8 mouse cellular contexts compared by ENCODE assay signal in genomic region chr5:114091057-114091807, GRCm38 (mm10). TPM values are rescaled to one million over a fixed set of nuclear protein-coding genes. Genes with fewer than 3 reads are reported as not detected.
A peak's percentile ranks its signal among the peaks of the same experiment; 100 is the strongest.
DNase-seq lines count a peak whose midpoint lies in the region; ATAC-seq and TF ChIP-seq lines count a peak whose summit lies in the region.

Gene Svop (minus strand): TSS chr5:114091570.

- peak within 1 kb of the TSS; percentile 63 for H3K4me2 ChIP-seq in forebrain, embryonic 16.5 days (ENCODE audit: low read length)

- H3K27ac ChIP-seq in forebrain, embryonic 16.5 days (ENCODE audit: low read length), result peak within 1 kb of the TSS; percentile 93
- peak within 1 kb of the TSS; percentile 99 for H3K27ac ChIP-seq in layer of hippocampus, adult 2 months
- H3K27ac ChIP-seq in olfactory bulb, adult 2 months (ENCODE audit: insufficient read depth, low read depth, low read length), result peak within 1 kb of the TSS; percentile 95

- peak; percentile 86 for DNase-seq in ES-CJ7 (ENCODE audit: low read depth, low spot score)
- DNase-seq in cerebellum, adult 11-12 months, result peak; percentile 90
- DNase-seq in heart, postnatal 4 days, result peak; percentile 89
- peak; percentile 74 to 79 for DNase-seq in layer of hippocampus, adult 2 months (ENCODE audit: low spot score in 2 of 2)
- DNase-seq in lung, adult 2 months, result peak; percentile 58
- peak; percentile 42 for DNase-seq in thymus, postnatal 25 days

- no peak for TF ChIP-seq POLR2A in lung, adult 2 months (IDR thresholded peaks at IDR 0.05; ENCODE audit: borderline replicate concordance, extremely low read depth, low read depth, low read length)
- TF ChIP-seq POLR2A in olfactory bulb, adult 2 months (IDR thresholded peaks at IDR 0.05; ENCODE audit: insufficient read depth, low read depth, low read length), result peak; percentile 70

- 2% methylated on average over 40 of the region's 40 CpGs for WGBS in forebrain, embryonic 16.5 days
- WGBS in lung, adult 2 months, result 3% methylated on average over 40 of the region's 40 CpGs
- WGBS in olfactory bulb, adult 2 months, result 1% methylated on average over 40 of the region's 40 CpGs

- peaks cover 22% of the 10 kb centered on the region for H3K4me1 ChIP-seq in forebrain, embryonic 16.5 days (replicated peaks; ENCODE audit: control insufficient read depth, insufficient read depth, low read length)
- H3K4me1 ChIP-seq in lung, adult 2 months (ENCODE audit: control insufficient read depth, insufficient read depth, low read length), result no peaks in the 10 kb centered on the region
- peaks cover 14% of the 10 kb centered on the region for H3K4me1 ChIP-seq in olfactory bulb, adult 2 months (ENCODE audit: control insufficient read depth, insufficient read depth, low read length)

- ATAC-seq in forebrain, embryonic 16.5 days, result peak; percentile 90

- TF ChIP-seq CTCF in layer of hippocampus, adult 2 months (conservative IDR thresholded peaks at IDR 0.05), result no peak; the same call in 1 of the 2 replicates
- no peak for TF ChIP-seq CTCF in lung, adult 2 months (IDR thresholded peaks at IDR 0.05; ENCODE audit: insufficient read depth, low read length)
- 0 out of 2 replicates have a peak, but pooled peaks have one; percentile 17 for TF ChIP-seq CTCF in olfactory bulb, adult 2 months (IDR thresholded peaks at IDR 0.05; ENCODE audit: insufficient read depth, low read depth, low read length)

- peak within 1 kb of the TSS; percentile 79 for H3K4me3 ChIP-seq in forebrain, embryonic 16.5 days (replicated peaks; ENCODE audit: low read length)
- H3K4me3 ChIP-seq in layer of hippocampus, adult 2 months, result peak within 1 kb of the TSS; percentile 80
- H3K4me3 ChIP-seq in lung, adult 2 months (replicated peaks; ENCODE audit: extremely low read depth, low read depth, low read length), result no peak within 1 kb of the TSS
- H3K4me3 ChIP-seq in olfactory bulb, adult 2 months (ENCODE audit: insufficient read depth, low read depth, low read length), result peak within 1 kb of the TSS; percentile 83

- no peaks in the 10 kb centered on the region for H3K27me3 ChIP-seq in forebrain, embryonic 16.5 days (replicated peaks; ENCODE audit: control insufficient read depth, insufficient read depth, low read length)

- no peaks in the 10 kb centered on the region for H3K36me3 ChIP-seq in forebrain, embryonic 16.5 days (ENCODE audit: control insufficient read depth, insufficient read depth)

- no peaks in the 10 kb centered on the region for H3K9me3 ChIP-seq in forebrain, embryonic 16.5 days (ENCODE audit: control insufficient read depth, low read length)

- peak within 1 kb of the TSS; percentile 96 for H3K9ac ChIP-seq in forebrain, embryonic 16.5 days (replicated peaks; ENCODE audit: low read depth, low read length)

RNA-seq across cellular contexts. Expression of gene Svop, which starts in this region (rescaled TPM):
- polyA plus RNA-seq in forebrain, embryonic 16.5 days (2015; fragmentation: Nextera tagmentation; extraction: Ambion mirVana), result 84.6 and 102 TPM in 2 replicates
- under 1 TPM in 1 of 2 experiments, not detected in 1; 0.20 TPM for total RNA-seq in heart, postnatal 4 days (2021)
- 100 to 1,000 TPM; 170 to 182 TPM for total RNA-seq in layer of hippocampus, adult 2 months (2021)
- not detected in 2 replicates for polyA plus RNA-seq in lung, adult 2 months (2012; rRNA removed)
- polyA plus RNA-seq in olfactory bulb, adult 2 months (2012; ENCODE audit: insufficient read depth, insufficient read length, low replicate concordance, missing spikeins), result not detected in 2 replicates

Comparison
In these comparisons a context has a peak if more than half of its experiments do, and no peak if none do; other contexts are left out.
1. RNA of gene Svop (total RNA-seq): 170 to 182 TPM in layer of hippocampus, adult 2 months; 0.20 TPM in heart, postnatal 4 days; every median in the first group is over 100 times any median in the second.
2. Peak in DNase-seq in heart, postnatal 4 days; RNA of the gene not detected or under 1 TPM.
3. Peak in DNase-seq in lung, adult 2 months; RNA of the gene not detected or under 1 TPM.
4. Peak in every context shown above with its lines, with median percentiles within 50 percentile points of each other: DNase-seq and H3K27ac ChIP-seq.